Mouse (Mus musculus) heart, adult 9 months (tissue): Measurements from ENCODE around the gene Cd24a.

Experiments
- DNase-seq, 2 experiments: peaks; one replicate each; pipeline ENCODE4 v3.0.0; 2022; ENCODE audit warnings: low spot score in 2 of 2

Cd24a gene

GRCm38 (mm10) chr10:43581260-43581659, 3.2 kb downstream of the Cd24a start:
- DNase-seq, result no peak

- DNase-seq, result no peak
These were observed 6.5 kb downstream of the Cd24a start for GRCm38 (mm10) chr10:43584538-43584937.

- DNase-seq, result no peak
These were observed 10.5 kb downstream of the Cd24a start for GRCm38 (mm10) chr10:43588470-43589177.

- no peak for DNase-seq
These were observed 13.4 kb downstream of the Cd24a start for GRCm38 (mm10) chr10:43591477-43591876.

GRCm38 (mm10) chr10:43593182-43593581, 15.1 kb downstream of the Cd24a start:
- DNase-seq, result no peak

- no peak for DNase-seq
These were observed 16.1 kb downstream of the Cd24a start for GRCm38 (mm10) chr10:43594187-43594586.

DNA sequence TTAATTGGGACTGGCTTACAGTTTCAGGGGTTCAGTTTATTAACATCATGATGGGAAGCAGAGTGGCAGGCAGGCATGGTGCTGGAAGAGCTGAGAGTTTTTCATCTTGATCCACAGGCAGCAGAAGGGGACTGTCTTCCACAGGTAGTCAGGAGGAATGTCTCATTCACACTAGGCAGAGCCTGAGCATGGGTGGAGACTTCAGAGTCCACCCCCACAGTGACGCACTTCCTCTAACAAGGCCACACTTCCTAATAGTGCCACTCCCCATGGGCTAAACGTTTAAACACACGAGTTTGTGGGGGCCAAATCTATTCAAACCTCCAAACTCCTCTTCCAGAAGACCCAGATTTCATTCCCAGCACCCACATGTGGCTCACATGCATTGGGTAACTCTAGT, 16.8 kb downstream of the Cd24a start:
- DNase-seq, result no peak

- DNase-seq, result no peak
These were observed 20.1 kb downstream of the Cd24a start for GRCm38 (mm10) chr10:43598067-43598726.

GRCm38 (mm10) chr10:43601039-43601438, 23.0 kb downstream of the Cd24a start:
- no peak for DNase-seq

DNA sequence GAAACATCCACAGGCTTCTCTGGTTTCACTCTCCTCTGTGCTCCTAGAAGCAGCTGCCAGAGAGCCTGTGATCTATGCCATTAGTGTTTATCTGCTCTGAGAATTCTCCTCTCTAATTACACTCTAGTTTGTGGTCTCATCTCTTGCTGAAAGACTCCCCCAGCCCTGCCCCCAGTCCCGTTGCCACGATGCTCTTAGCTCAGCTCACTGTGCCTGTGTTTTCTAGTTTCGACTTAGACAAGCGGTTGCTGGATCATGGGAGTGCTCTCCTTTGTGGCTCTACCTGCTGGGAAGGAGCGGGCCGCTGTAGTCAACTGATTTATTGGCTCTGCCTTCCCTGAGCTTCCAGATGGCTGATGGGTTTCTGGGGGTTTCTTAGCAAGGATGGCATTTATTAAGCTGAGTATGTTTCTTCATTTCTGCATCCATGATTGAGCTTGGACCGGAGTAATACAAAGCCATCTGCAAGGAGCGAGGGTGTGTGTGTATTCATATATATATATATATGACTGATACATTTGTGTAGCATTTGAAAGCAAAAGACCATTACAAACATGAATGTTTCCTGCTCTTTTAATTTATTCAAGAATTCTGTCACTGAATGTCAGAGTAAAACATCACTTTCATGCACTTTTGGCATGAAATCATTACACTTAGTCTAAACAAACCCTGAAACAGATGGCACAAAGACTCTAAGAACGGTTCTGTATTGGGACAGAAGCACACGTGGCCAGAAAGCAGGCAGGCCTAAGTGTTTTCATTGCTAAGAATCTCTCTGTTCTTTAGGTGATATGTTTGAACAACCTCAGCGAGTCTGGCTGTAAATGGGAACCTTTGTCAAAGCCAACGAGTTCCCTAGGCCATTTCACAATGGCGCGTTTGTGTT, 23.7 kb downstream of the Cd24a start:
- no peak for DNase-seq

GRCm38 (mm10) chr10:43603975-43604686, 26.0 kb downstream of the Cd24a start:
- DNase-seq, result no peak

DNA sequence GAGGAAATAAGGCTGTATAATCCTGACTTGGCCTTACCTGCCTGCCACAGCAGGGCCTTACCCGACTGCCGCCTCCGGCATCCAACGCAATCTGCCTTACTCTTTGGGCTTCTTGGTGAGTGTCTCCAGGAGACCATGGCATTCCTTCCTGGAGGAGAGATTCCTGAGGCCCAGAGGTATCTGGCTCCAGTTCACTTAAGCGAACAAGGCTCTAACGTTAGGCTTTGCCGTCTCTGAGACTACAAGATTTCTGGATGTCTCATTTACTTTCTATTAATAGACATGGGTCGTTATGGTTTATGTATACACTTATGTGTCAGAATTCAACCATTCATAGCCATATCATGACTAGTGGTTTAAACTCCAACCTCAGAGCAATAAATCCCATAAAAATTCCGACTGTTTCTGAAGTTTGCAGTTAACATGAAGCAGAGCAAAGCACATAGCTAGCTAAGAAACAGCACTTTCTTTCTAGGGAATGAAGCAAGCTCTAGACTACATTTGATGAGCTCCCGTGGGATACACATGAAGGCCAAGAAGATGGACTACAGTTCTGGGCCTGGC, 26.7 kb downstream of the Cd24a start:
- no peak for DNase-seq

DNA sequence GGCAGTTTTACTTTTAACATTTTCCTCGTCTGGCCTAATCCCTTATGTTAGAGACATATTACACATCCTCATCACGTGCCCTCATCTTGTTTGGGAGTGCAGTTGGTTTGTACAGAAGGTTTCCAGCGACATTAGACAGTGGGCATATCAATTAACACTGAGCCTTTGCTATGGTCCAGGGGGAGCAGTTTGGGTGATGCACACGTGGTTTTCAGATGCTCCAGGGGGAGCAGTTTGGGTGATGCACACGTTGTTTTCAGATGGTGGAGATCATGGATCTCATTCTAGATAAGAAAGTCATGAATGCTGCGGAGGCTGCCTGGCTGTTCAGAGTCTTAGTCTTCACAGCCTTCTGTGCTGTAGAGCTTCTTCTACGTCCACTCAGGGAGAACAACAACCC, 27.8 kb downstream of the Cd24a start:
- DNase-seq, result no peak

- DNase-seq, result no peak
These were observed 31.4 kb downstream of the Cd24a start for GRCm38 (mm10) chr10:43609507-43609906.

DNA sequence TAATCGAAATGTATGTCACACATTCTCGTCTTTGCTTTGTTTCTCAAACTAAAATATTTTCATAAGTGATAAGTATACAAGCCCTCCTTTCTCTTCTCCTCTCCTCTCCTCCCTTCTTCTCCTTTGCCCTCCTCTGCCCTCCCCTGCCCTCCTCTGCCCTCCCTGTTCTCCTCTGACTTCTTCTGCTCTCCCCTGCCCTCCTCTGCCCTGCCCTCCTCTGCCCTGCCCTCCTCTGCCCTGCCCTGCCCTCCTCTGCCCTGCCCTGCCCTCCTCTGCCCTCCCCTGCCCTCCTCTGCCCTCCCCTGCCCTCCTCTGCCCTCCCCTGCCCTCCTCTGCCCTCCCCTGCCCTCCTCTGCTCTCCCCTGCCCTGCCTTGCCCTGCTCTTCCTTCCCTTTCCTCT, 31.9 kb downstream of the Cd24a start:
- DNase-seq, result no peak

GRCm38 (mm10) chr10:43611081-43611480, 33.0 kb downstream of the Cd24a start:
- DNase-seq, result no peak

DNA sequence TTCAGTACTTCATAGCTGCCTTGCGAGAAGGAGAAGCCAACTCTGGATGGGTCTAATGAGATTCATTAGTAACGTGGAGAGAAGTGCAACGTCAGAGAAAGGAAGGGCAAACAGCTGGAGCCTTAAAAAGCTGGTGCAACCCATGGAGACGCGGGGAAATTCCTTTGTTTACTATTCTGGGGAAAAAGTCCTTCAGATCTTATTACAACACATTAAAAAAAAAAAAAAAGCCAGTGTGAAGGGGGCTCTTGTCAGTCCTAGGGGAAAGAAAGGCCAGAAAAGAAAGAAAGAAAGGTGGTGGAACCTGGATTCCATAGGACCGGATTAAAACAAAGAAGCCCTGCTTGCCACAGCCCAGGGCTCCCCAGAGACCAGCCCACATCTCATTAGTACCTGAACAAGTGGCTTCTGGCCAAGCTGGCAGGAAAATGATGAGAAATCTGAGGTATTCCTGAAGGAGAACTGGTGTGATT, 41.0 kb downstream of the Cd24a start:
- no peak for DNase-seq

- no peak for DNase-seq
These were observed 41.9 kb downstream of the Cd24a start for GRCm38 (mm10) chr10:43619939-43620338.

GRCm38 (mm10) chr10:43623510-43623909, 45.4 kb downstream of the Cd24a start:
- no peak for DNase-seq

DNA sequence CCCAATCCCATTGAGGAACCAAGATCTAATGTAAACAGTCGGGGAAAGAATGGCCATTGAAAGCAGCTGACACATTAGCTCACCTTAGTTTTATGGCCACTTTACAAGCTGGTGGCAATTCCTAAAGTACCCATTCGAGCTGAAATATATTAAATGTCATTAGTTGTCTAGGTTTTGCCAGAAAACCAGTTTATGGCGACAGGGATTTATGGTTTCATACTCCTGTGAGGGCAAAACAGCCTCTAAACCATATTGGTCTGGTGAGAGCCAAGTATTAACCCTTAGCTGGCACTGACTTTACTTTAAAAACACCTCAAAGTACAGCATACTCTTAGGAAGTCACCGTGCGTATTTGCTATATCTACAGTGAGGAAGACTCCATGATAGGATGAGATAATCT, 46.3 kb downstream of the Cd24a start:
- DNase-seq, result no peak

DNA sequence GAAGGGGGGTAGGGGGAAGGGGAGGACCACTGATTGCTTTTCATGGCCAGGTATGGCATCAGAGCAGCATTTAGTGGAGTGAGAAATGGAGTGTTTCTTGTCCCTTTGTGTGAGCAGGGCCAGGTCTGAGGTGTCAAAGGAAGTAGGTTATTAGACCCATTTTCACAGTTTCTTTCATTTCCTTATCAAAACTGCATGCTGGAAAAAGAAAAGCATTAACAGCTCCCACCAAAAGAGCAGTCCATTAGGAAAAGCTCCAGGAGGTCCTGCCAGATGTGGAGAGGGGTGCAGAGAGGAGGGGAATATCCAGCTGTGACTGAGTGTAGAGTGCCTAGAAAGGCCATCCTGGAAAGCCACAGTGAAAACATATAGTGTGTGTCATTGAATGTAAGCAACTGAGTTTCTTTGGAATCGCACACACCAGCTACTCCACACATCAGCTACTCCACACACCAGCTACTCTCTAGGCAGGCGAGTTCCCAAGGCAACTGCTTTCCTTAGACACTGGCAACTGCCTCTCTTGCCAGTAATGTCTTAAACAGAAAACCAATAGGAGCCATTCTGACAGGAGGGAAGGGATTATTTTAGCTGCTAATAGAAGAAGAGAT, 46.8 kb downstream of the Cd24a start:
- no peak for DNase-seq
